Mouse (Mus musculus): ENCODE data around the gene Pdcd7.
"Not testable (repeated sequence)": the region's sequence is repeated elsewhere in the genome, so short reads cannot be mapped to it uniquely, and the experiment has no call there.

The Pdcd7 gene

GRCm38 (mm10) chr9:65345854-65346475 lies at the start of gene Pdcd7:
Gene Pdcd7 (plus strand): TSS chr9:65346104.
- peak; percentile 99 for DNase-seq

GRCm38 (mm10) chr9:65297056-65297455 lies 48.8 kb upstream of the Pdcd7 start:
- peak; percentile 51 for DNase-seq

- DNase-seq = peak; percentile 10
Observed at GRCm38 (mm10) chr9:65298761-65299160, 47.1 kb upstream of the Pdcd7 start.

GRCm38 (mm10) chr9:65299650-65300049 lies 46.3 kb upstream of the Pdcd7 start:
- DNase-seq = peak; percentile 85

GRCm38 (mm10) chr9:65302327-65302983 lies 43.4 kb upstream of the Pdcd7 start:
- DNase-seq = peak; percentile 68

- DNase-seq = peak; percentile 71
Observed at GRCm38 (mm10) chr9:65303586-65303985, 42.3 kb upstream of the Pdcd7 start.

- DNase-seq = no peak
Observed at GRCm38 (mm10) chr9:65304300-65304699, 41.6 kb upstream of the Pdcd7 start.

- peak; percentile 94 for DNase-seq
Observed at GRCm38 (mm10) chr9:65306672-65307071, 39.2 kb upstream of the Pdcd7 start.

GRCm38 (mm10) chr9:65308011-65308410 lies 37.9 kb upstream of the Pdcd7 start:
- no peak for DNase-seq

GRCm38 (mm10) chr9:65312669-65313357 lies 33.1 kb upstream of the Pdcd7 start:
- DNase-seq = peak; percentile 74

- DNase-seq = peak; percentile 10
Observed at GRCm38 (mm10) chr9:65313846-65314245, 32.1 kb upstream of the Pdcd7 start.

GRCm38 (mm10) chr9:65322255-65322900 lies 23.5 kb upstream of the Pdcd7 start:
- peak; percentile 74 for DNase-seq

- DNase-seq = no peak
Observed at GRCm38 (mm10) chr9:65325971-65326370, 19.9 kb upstream of the Pdcd7 start.

GRCm38 (mm10) chr9:65327371-65327770 lies 18.5 kb upstream of the Pdcd7 start:
- DNase-seq = no peak

GRCm38 (mm10) chr9:65333958-65334357 lies 11.9 kb upstream of the Pdcd7 start:
- DNase-seq = no peak

- DNase-seq = no peak
Observed at GRCm38 (mm10) chr9:65339146-65339545, 6.8 kb upstream of the Pdcd7 start.

GRCm38 (mm10) chr9:65340414-65340813 lies 5.5 kb upstream of the Pdcd7 start:
- DNase-seq = no peak

- not testable (repeated sequence) for DNase-seq
Observed at GRCm38 (mm10) chr9:65345439-65345838, 465 bp upstream of the Pdcd7 start.

- peak; percentile 92 for DNase-seq
Observed at GRCm38 (mm10) chr9:65346476-65347111, 690 bp downstream of the Pdcd7 start.

GRCm38 (mm10) chr9:65347112-65347850 lies 1.4 kb downstream of the Pdcd7 start:
- DNase-seq = peak; percentile 78

- peak; percentile 85 for DNase-seq
Observed at GRCm38 (mm10) chr9:65353251-65353650, 7.3 kb downstream of the Pdcd7 start.

- DNase-seq = peak; percentile 81
Observed at GRCm38 (mm10) chr9:65356561-65356960, 10.7 kb downstream of the Pdcd7 start.
